Comparison of ENCODE assay signal across 19 mouse cellular contexts in genomic region chr16:35318397-35318796, GRCm38 (mm10). TPM values are rescaled to one million over a fixed set of nuclear protein-coding genes. Genes with fewer than 3 reads are reported as not detected.
A peak's percentile ranks its signal among the peaks of the same experiment; 100 is the strongest.
DNase-seq lines count a peak whose midpoint lies in the region; ATAC-seq lines count a peak whose summit lies in the region.
"Had no signal": no experiment of that assay in that cellular context is flagged by ENCODE, and none has a peak within 500 bp of the region (broad histone marks: within the 10 kb centered on the region; RNA-seq: fewer than 3 reads in every experiment).

No protein-coding gene starts in this region.

- DNase-seq in heart, adult 11 months = peak; percentile 25
- DNase-seq in heart, postnatal 36 days = no peak
- DNase-seq in left cerebral cortex, adult 11 months (ENCODE audit: low spot score) = no peak
- no peak for DNase-seq in cerebellum, postnatal 4 days (ENCODE audit: low spot score in 2 of 2)
- DNase-seq: adrenal gland, adult 8-10 months; adrenal gland, postnatal 14 days; adrenal gland, postnatal 36 days; B cell, adult 2 months; cerebellum, adult 11-12 months; cerebellum, adult 2 months; cerebellum, adult 9-10 months; cerebellum, postnatal 10 days; cerebellum, postnatal 25 days had no signal

- ATAC-seq in common myeloid progenitor, adult 5-6 weeks (replicated peaks; ENCODE audit: low read depth, poor library complexity, severe bottlenecking) = peak; percentile 74
- ATAC-seq in megakaryocyte-erythroid progenitor cell, adult 5-6 weeks (replicated peaks; ENCODE audit: low FRiP score, low TSS enrichment, poor library complexity, severe bottlenecking) = peak; percentile 85
- ATAC-seq: activated CD4-positive, CD25-positive, alpha-beta regulatory T cell, adult 4 months; CD4-positive, CD25-positive, alpha-beta regulatory T cell, adult 4 months; forebrain, embryonic 14.5 days; Patski had no signal

- intact Hi-C loops in heart, postnatal 36 days (cut with DNase I) = loop anchor here (2.0 to 5.0 kb wide), 3 partner anchors 222 to 498 kb away; partner anchors contain the start of gene Sema5b

RNA-seq across cellular contexts. Expression of gene Sec22a, which starts 45.3 kb away (rescaled TPM):
- total RNA-seq in heart, postnatal 36 days (2021) = 10 to 100 TPM in 1 of 2 experiments, 1 to 10 TPM in 1; 9.8 to 11.2 TPM
- total RNA-seq in common myeloid progenitor, adult 5-6 weeks (2017) = 6.5 and 8.4 TPM in 2 replicates
- total RNA-seq in megakaryocyte-erythroid progenitor cell, adult 5-6 weeks (2014; fragmentation: Nextera tagmentation) = 9.8 and 13.7 TPM in 2 replicates
- total RNA-seq in megakaryocyte-erythroid progenitor cell, adult 5-6 weeks (2017) = 8.5 and 16.2 TPM in 2 replicates
